Mouse (Mus musculus) hindbrain, embryonic 11.5 days (tissue): Measurements from ENCODE around the gene Fam83f. TPM values are rescaled to one million over a fixed set of nuclear protein-coding genes. Genes with fewer than 3 reads are reported as not detected.

ENCODE experiments used
- ATAC-seq: fragments of 200-750 bp; cut with Nextera tagmentation; 2 replicates; pipeline ENCODE4 v1.8.0; 2017; ENCODE audit warnings: mild to moderate bottlenecking, moderate TSS enrichment, moderate library complexity; ENCODE audit not compliant: low FRiP score
- DNase-seq: peaks from one replicate; pipeline ENCODE4 v3.0.0-alpha.2; 2015; ENCODE audit warnings: low spot score
- H3K27ac ChIP-seq: fragments of 300-500 bp; sonication (generic); 2 replicates; pipeline ENCODE4 v1.5.1; 2014; ENCODE audit warnings: mild to moderate bottlenecking, low read depth, low read length
- H3K27me3 ChIP-seq: fragments of 300-500 bp; sonication (generic); 2 replicates; pipeline ENCODE4 v1.6.1; 2014; ENCODE audit warnings: mild to moderate bottlenecking, low read length, moderate library complexity, mixed read lengths; ENCODE audit not compliant: control insufficient read depth, insufficient read depth
- H3K36me3 ChIP-seq: fragments of 300-500 bp; sonication (generic); 2 replicates; pipeline ENCODE4 v1.6.1; 2014; ENCODE audit warnings: mild to moderate bottlenecking, low read length, moderate library complexity, mixed read lengths; ENCODE audit not compliant: control insufficient read depth, insufficient read depth
- H3K4me1 ChIP-seq: fragments of 300-500 bp; sonication (generic); replicated peaks from 2 replicates; pipeline ENCODE4 v1.6.1; 2014; ENCODE audit warnings: low read length, mixed read lengths; ENCODE audit not compliant: control insufficient read depth, insufficient read depth
- H3K4me2 ChIP-seq: fragments of 300-500 bp; sonication (generic); replicated peaks from 2 replicates; pipeline ENCODE4 v1.6.1; 2014; ENCODE audit warnings: mild to moderate bottlenecking, low read depth, low read length
- H3K4me3 ChIP-seq: fragments of 300-500 bp; sonication (generic); 2 replicates; pipeline ENCODE4 v1.5.1; 2014; ENCODE audit warnings: low read depth, low read length
- H3K9ac ChIP-seq: fragments of 300-500 bp; sonication (generic); 2 replicates; pipeline ENCODE4 v1.6.1; 2014; ENCODE audit warnings: low read depth, low read length
- H3K9me3 ChIP-seq: fragments of 300-500 bp; sonication (generic); 2 replicates; pipeline ENCODE4 v1.6.1; 2016; ENCODE audit warnings: low read length; ENCODE audit not compliant: control insufficient read depth
- WGBS: fragments of 180-500 bp; shearing (Covaris S2); extraction: QIAGEN DNeasy Blood & Tissue Kit; methylation state at CpG from one replicate; pipeline ENCODE4 v1.1.7; 2014; 5-methylcytosine and 5-hydroxymethylcytosine counted together
- polyA plus RNA-seq: library from polyadenylated mRNA; unstranded; fragments of >200 nt; fragmentation: Nextera tagmentation; extraction: Ambion mirVana; gene quantifications from 2 replicates; pipeline ENCODE4 v1.2.1, GENCODE M21; 2014

Fam83f gene
- polyA plus RNA-seq, 1 experiment from 2014 or later: 0.11 TPM

DNA sequence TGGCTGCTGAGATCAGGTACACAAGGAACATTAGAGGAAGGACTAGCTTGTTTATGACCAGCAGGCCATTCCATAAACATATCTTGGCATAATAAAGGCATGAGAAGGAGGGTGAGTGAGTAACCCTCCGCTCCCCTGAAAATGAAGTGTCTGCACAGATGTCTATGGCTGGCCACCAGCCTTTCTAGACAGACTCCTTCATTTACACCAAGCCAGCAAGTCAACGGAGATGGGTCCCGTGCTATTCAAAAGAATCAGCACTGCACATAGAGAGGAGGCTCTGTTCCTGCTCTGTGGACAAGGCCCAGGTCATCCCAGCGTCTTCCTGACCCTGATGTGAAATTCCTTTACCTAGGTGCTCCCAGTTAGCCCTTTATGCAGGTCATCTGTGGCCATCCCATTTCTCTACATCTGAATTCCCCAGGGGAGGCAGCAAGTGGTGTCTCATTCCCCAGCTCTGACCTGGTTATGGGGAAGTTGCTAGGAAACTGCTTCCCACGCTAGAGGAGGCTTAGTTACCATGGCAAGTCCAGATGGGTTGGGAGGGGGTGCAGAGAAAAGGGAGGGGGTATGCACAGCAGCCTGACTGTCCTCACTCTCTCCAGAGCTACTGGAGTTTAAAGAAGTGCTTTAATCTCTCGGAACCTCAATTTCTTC lies 12.7 kb upstream of the Fam83f start:
- Histone ChIP-seq H3K36me3 (no peaks in the 10 kb centered on the region), H3K9me3 (no peaks in the 10 kb centered on the region), H3K4me2 (no peak overlapping the region), H3K27me3 (no peaks in the 10 kb centered on the region), H3K27ac (no peak overlapping the region), H3K4me3 (no peak overlapping the region), H3K4me1 (no peaks in the 10 kb centered on the region; the same call in 1 of the 2 replicates), H3K9ac (no peak overlapping the region)
- 70% methylated on average over 6 of the region's 6 CpGs for WGBS
- DNase-seq (no peak), ATAC-seq (no peak)

DNA sequence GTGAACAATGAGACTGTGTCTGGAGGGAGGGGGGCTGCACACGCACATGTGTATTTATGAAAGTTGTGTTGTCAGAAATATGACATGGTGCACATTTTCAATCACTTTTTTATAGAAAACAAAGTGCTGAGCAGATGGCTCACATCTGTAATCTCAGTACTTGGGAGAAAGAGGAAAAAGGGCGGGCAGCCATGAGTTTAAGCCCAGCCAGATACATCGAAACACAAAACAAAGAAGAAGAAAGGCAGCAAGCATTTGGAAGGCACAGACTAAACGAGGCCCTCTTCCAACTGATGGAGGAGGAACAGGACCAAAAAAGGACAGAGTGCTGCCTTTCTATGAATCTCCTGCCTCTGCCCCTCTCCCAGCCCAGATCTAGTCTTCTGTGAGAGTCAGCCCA lies 10.7 kb upstream of the Fam83f start:
- H3K4me1 ChIP-seq: no peaks in the 10 kb centered on the region; the same call in 1 of the 2 replicates
- DNase-seq (no peak), ATAC-seq (no peak)
- no peak overlapping the region for H3K4me2 ChIP-seq
- no peaks in the 10 kb centered on the region for H3K27me3 ChIP-seq
- H3K4me3 ChIP-seq: no peak overlapping the region
- no peaks in the 10 kb centered on the region for H3K9me3 ChIP-seq
- H3K36me3 ChIP-seq: no peaks in the 10 kb centered on the region
- no peak overlapping the region for H3K9ac ChIP-seq
- H3K27ac ChIP-seq: no peak overlapping the region
- WGBS: 62% methylated on average over 4 of the region's 4 CpGs

DNA sequence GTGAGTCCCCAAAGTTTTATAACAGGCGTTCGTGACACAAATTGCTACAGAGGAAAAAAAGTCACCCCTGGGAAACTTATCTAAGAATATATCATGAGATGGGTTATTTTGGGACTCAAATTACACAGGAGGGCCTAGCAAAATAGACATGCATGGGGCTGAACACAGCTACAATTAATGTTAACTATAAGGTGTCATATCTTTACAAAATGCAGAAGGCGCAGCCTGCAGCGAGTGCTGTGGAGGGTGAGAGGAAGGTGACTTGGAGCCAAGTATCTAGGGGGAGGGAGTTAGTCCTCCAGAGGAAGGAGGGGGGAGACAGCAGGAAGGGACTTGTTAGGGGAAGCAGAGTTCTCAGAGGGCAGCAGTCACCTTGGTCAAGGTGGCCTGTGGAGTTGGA lies 7.2 kb upstream of the Fam83f start:
- H3K36me3 ChIP-seq: no peaks in the 10 kb centered on the region
- WGBS: 84% methylated on average over 4 of the region's 4 CpGs
- no peaks in the 10 kb centered on the region for H3K27me3 ChIP-seq
- H3K27ac ChIP-seq: no peak overlapping the region
- no peaks in the 10 kb centered on the region for H3K9me3 ChIP-seq
- no peak overlapping the region for H3K4me3 ChIP-seq
- ATAC-seq (no peak), DNase-seq (no peak)
- H3K4me2 ChIP-seq: no peak overlapping the region
- no peaks in the 10 kb centered on the region for H3K4me1 ChIP-seq
- H3K9ac ChIP-seq: no peak overlapping the region

DNA sequence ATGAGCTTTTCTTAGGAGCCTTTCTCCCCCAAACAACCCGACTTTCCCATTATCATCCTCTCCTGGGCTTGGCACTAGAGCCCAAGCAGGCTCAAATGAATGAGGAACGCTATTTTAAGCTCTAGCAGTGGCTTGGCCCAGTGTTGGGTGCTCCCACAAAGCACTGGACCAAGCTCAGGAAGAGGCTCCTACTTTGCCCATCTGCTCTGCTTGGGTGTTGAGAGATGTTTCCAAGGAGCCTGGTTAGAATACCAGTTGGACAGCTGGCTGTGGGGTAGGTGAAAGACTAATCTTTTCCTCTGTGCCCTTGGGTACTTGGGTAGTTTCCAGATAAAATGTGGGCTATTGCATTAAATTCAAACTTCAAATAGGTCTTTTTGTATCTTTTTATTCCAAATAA lies 1.2 kb downstream of the Fam83f start:
- H3K4me1 ChIP-seq: peaks cover 3% of the 10 kb centered on the region
- DNase-seq (no peak), ATAC-seq (no peak)
- H3K27me3 ChIP-seq: peaks cover 17% of the 10 kb centered on the region
- no peak overlapping the region for H3K9ac ChIP-seq
- no peaks in the 10 kb centered on the region for H3K9me3 ChIP-seq
- H3K36me3 ChIP-seq: no peaks in the 10 kb centered on the region
- WGBS: 58% methylated on average over 2 of the region's 2 CpGs
- no peak overlapping the region for H3K27ac ChIP-seq
- no peak overlapping the region for H3K4me3 ChIP-seq
- no peak overlapping the region for H3K4me2 ChIP-seq

DNA sequence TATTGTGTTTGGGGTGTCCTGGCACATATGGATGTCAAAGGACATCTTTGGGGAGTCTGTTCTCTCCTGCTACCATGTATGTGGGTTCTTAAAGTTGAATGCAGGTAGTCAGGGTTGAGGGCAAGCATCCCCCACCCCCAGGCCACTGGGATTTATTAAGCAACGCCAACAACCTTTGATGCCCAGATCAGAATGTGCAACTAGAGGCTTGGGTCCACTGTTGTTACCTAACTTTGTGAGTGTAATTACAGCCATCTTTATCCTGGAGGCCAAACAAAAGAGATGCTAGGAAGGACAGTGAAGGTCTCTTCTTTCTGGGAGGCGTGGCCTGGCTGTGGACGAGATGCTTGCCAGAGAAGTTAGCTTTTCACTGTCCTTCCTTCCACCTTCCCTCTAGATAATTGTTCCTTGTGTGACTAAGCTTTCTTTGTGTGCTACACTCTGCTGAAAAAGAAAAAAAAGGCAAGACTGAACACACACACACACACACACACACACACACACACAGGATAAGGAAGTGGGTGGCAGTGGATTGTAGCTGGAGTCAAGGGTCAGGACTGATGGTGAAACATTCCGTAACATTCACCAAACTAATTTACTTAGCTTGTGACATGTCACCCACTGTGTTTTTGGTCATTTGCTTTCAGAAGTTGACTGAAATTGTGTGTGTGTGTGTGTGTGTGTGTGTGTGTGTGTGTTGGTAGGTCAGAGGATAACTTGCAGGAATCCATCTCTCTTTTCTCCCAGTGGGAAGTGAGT lies 1.9 kb downstream of the Fam83f start:
- 70% methylated on average over 4 of the region's 4 CpGs for WGBS
- Histone ChIP-seq H3K9me3 (no peaks in the 10 kb centered on the region), H3K4me1 (peaks cover 3% of the 10 kb centered on the region), H3K27me3 (peaks cover 17% of the 10 kb centered on the region), H3K27ac (no peak overlapping the region), H3K9ac (no peak overlapping the region), H3K36me3 (no peaks in the 10 kb centered on the region), H3K4me3 (no peak overlapping the region), H3K4me2 (no peak overlapping the region)
- DNase-seq (no peak), ATAC-seq (no peak)

DNA sequence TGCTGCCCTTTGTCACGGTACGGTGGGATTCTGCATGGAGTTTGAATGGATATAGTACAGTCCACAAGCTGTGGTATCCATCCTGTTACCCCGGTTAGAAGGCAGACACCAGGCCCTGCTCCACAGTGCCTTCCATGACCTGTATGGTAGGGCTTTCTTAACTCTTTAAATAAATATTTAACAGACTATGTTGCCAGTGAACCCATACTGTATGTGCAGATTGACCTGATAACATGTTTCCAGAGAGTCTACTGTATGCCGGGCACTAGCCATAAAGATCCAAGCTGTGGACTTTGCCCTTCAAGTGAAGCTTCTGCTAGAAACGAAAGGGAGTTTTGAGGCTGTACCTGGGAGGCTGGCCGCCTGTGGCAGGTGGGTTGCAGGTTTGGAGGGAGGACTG lies 3.1 kb downstream of the Fam83f start:
- Histone ChIP-seq H3K4me1 (peaks cover 3% of the 10 kb centered on the region), H3K27me3 (peaks cover 17% of the 10 kb centered on the region), H3K9me3 (no peaks in the 10 kb centered on the region), H3K27ac (no peak overlapping the region), H3K4me2 (no peak overlapping the region), H3K9ac (no peak overlapping the region), H3K36me3 (no peaks in the 10 kb centered on the region), H3K4me3 (no peak overlapping the region)
- WGBS: 82% methylated on average over 6 of the region's 6 CpGs
- no peak for ATAC-seq
- no peak for DNase-seq

DNA sequence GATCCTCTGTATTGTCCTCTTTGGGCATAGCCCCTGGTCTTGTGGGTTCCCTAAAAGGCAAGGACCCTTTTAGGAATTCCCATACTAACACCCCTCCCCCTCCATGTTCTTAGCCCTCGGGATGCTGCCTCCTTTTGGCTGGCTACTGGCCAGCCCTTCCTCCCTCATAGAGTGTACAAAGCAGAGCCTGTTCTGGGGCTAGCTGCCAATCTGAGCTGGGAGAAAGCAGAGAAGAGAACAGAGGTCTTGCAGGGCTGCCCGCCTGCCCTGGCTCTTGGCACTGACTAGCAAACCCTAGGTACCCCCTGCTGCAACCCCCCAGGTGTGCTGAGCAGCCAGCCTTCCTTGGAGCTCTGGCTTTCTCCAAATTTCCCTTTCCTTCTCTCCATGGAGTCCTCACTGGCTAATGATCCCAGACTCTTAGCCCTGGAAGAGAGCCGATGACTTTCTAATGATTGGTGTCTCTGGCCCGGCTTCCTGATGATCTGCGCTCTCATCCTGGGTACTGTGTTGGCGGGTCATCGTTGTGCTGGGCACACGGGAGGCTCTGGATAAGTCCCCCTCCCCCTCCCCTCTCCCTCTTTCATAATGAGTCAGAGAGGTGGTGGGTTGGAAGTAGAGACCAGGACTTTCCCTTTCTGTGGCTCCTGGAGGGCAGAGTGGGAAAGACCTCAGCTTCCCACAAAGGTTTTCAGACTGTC lies 8.0 kb downstream of the Fam83f start:
- WGBS: 68% methylated on average over 8 of the region's 8 CpGs
- Histone ChIP-seq H3K27me3 (no peaks in the 10 kb centered on the region), H3K36me3 (no peaks in the 10 kb centered on the region), H3K4me3 (no peak overlapping the region), H3K9ac (no peak overlapping the region), H3K9me3 (no peaks in the 10 kb centered on the region), H3K4me1 (peaks cover 3% of the 10 kb centered on the region; the same call in 1 of the 2 replicates), H3K4me2 (no peak overlapping the region), H3K27ac (no peak overlapping the region)
- DNase-seq: no peak
- ATAC-seq: no peak

DNA sequence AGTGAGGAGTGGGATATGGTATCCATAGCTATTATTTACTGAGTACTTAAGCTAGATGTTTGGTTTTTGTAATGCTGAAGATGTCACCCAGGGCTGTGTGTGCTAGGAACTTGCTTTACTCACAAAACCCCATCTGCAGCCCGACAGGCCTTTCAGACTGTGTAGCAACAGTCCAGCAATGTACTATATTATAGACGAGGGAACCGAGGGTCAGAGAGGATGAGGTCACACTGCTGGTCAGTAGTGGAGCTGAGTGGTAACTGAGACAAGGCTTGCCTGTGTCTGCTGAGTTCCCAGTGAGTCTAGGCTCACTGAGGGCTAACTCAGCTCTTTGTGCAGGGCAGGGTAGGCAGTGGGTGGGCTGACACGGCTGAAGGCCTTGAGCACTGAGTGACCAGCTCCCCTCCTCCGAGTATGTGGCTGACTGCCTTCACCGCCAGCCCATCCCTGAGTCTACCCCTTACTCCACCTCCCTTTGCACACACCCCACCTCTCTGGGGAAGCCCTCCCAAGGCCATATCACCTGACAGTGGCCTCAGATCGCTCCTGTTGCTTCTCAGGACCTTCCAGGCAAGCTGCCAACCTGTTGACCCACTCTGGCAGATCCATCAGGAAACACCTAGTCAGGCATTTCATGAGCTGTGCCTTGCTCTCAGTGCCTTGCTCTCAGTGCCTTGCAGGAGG lies 8.8 kb downstream of the Fam83f start:
- H3K4me1 ChIP-seq: peaks cover 4% of the 10 kb centered on the region
- no peaks in the 10 kb centered on the region for H3K9me3 ChIP-seq
- no peaks in the 10 kb centered on the region for H3K27me3 ChIP-seq
- no peak for DNase-seq
- ATAC-seq: no peak
- no peaks in the 10 kb centered on the region for H3K36me3 ChIP-seq
- H3K27ac ChIP-seq: no peak overlapping the region
- H3K4me2 ChIP-seq: no peak overlapping the region
- no peak overlapping the region for H3K4me3 ChIP-seq
- no peak overlapping the region for H3K9ac ChIP-seq
- 59% methylated on average over 7 of the region's 7 CpGs for WGBS
